ENCODE assay signal across 7 mouse cellular contexts in genomic region chr11:65806321-65806904, GRCm38 (mm10). TPM values are rescaled to one million over a fixed set of nuclear protein-coding genes. Genes with fewer than 3 reads are reported as not detected.
DNase-seq lines count a peak whose midpoint lies in the region; ATAC-seq and TF ChIP-seq lines count a peak whose summit lies in the region.

No protein-coding gene starts in this region.

- no peak for TF ChIP-seq EP300 in stomach, postnatal 0 days (optimal IDR thresholded peaks at IDR 0.05)

- no peaks in the 10 kb centered on the region for H3K27me3 ChIP-seq in C2C12 (ENCODE audit: control insufficient read depth, insufficient read depth, insufficient read length)
- H3K27me3 ChIP-seq in E14TG2a.4 (ENCODE audit: insufficient read depth, low read length) = no peaks in the 10 kb centered on the region
- no peaks in the 10 kb centered on the region for H3K27me3 ChIP-seq in heart, embryonic 12.5 days (replicated peaks)
- H3K27me3 ChIP-seq in stomach, postnatal 0 days (ENCODE audit: control insufficient read depth, insufficient read depth, low read length) = no peaks in the 10 kb centered on the region

- H3K4me2 ChIP-seq in heart, embryonic 12.5 days = peak overlapping the region; percentile 90
- H3K4me2 ChIP-seq in stomach, postnatal 0 days (replicated peaks; ENCODE audit: low read depth) = peak overlapping the region; percentile 80

- 1% methylated on average over 20 of the region's 20 CpGs for WGBS in heart, embryonic 12.5 days
- WGBS in stomach, postnatal 0 days = under 1% methylated on average over 20 of the region's 20 CpGs

- H3K4me3 ChIP-seq in C2C12 (ENCODE audit: insufficient read depth, poor library complexity, severe bottlenecking) = peak overlapping the region; percentile 63
- peak overlapping the region; percentile 93 for H3K4me3 ChIP-seq in E14TG2a.4 (replicated peaks; ENCODE audit: low read length)
- peak overlapping the region; percentile 76 for H3K4me3 ChIP-seq in heart, embryonic 12.5 days
- H3K4me3 ChIP-seq in stomach, postnatal 0 days (ENCODE audit: low read depth, low read length) = peak overlapping the region; percentile 83

- peak; percentile 14 for ATAC-seq in heart, embryonic 12.5 days (ENCODE audit: insufficient number of reproducible peaks, low FRiP score)
- peak; percentile 72 for ATAC-seq in megakaryocyte progenitor cell, adult 5-6 weeks (replicated peaks; ENCODE audit: poor library complexity)
- ATAC-seq in stomach, postnatal 0 days (ENCODE audit: low FRiP score, low TSS enrichment) = peak; percentile 76

- peak overlapping the region; percentile 75 for H3K9ac ChIP-seq in heart, embryonic 12.5 days
- H3K9ac ChIP-seq in stomach, postnatal 0 days (ENCODE audit: low read length) = peak overlapping the region; percentile 86

- no peak for TF ChIP-seq CTCF in C2C12 (IDR thresholded peaks at IDR 0.05; ENCODE audit: control insufficient read depth, insufficient read depth, insufficient read length)
- no peak for TF ChIP-seq CTCF in E14TG2a.4 (conservative IDR thresholded peaks at IDR 0.05; ENCODE audit: low read length)
- TF ChIP-seq CTCF in stomach, postnatal 0 days (IDR thresholded peaks at IDR 0.05; ENCODE audit: low read depth) = no peak

- no peaks in the 10 kb centered on the region for H3K9me3 ChIP-seq in E14TG2a.4 (ENCODE audit: low read length)
- H3K9me3 ChIP-seq in heart, embryonic 12.5 days (replicated peaks) = no peaks in the 10 kb centered on the region
- no peaks in the 10 kb centered on the region for H3K9me3 ChIP-seq in stomach, postnatal 0 days (ENCODE audit: control insufficient read depth, low read length)

- peaks cover 15% of the 10 kb centered on the region; the same call in 1 of the 2 replicates for H3K4me1 ChIP-seq in E14TG2a.4 (replicated peaks; ENCODE audit: low read depth, low read length)
- H3K4me1 ChIP-seq in heart, embryonic 12.5 days (replicated peaks) = peaks cover 9% of the 10 kb centered on the region
- no peaks in the 10 kb centered on the region for H3K4me1 ChIP-seq in stomach, postnatal 0 days (replicated peaks; ENCODE audit: control insufficient read depth, insufficient read depth)

- peak overlapping the region; percentile 65 for H3K27ac ChIP-seq in heart, embryonic 12.5 days (ENCODE audit: poor library complexity, severe bottlenecking)
- peak overlapping the region; percentile 92 for H3K27ac ChIP-seq in stomach, postnatal 0 days (replicated peaks)

- peak; percentile 34 for DNase-seq in embryo, embryonic 11 days
- DNase-seq in left cerebral cortex, postnatal 14 days (ENCODE audit: low spot score in 2 of 2) = peak; percentile 28 to 41
- DNase-seq in stomach, postnatal 0 days (ENCODE audit: low spot score) = peak; percentile 66

- H3K79me2 ChIP-seq in C2C12 (ENCODE audit: control insufficient read depth, insufficient read depth) = peaks cover 41% of the 10 kb centered on the region

- intact Hi-C loops in left cerebral cortex, postnatal 14 days (cut with DNase I) = no loop called here

- H3K79me3 ChIP-seq in C2C12 (ENCODE audit: low read depth) = peaks cover 18% of the 10 kb centered on the region

- no peaks in the 10 kb centered on the region for H3K36me3 ChIP-seq in C2C12 (ENCODE audit: control insufficient read depth, insufficient read depth)
- no peaks in the 10 kb centered on the region for H3K36me3 ChIP-seq in E14TG2a.4 (ENCODE audit: insufficient read depth, low read length)
- no peaks in the 10 kb centered on the region for H3K36me3 ChIP-seq in heart, embryonic 12.5 days
- H3K36me3 ChIP-seq in stomach, postnatal 0 days (ENCODE audit: control insufficient read depth, insufficient read depth, low read length) = no peaks in the 10 kb centered on the region

- peak overlapping the region; percentile 34 for H3ac ChIP-seq in C2C12 (ENCODE audit: control insufficient read depth, insufficient read length, low read depth)

TF ChIP-seq in C2C12, 6 proteins besides CTCF, POLR2A, EP300 and RAD21:
- TF ChIP-seq FOSL1 (IDR thresholded peaks at IDR 0.05; ENCODE audit: insufficient read depth, low read length, poor library complexity, severe bottlenecking) = no peak
- TF ChIP-seq CEBPB (IDR thresholded peaks at IDR 0.05; ENCODE audit: low read depth) = peak; percentile 54

RNA-seq across cellular contexts. Expression of gene Zkscan6, which starts 0.6 kb away (rescaled TPM):
- polyA plus RNA-seq in C2C12 (2012; fragmentation: generic; extraction: Trizol) = 5.6 TPM
- polyA plus RNA-seq in heart, embryonic 12.5 days (2016; fragmentation: Nextera tagmentation; extraction: Ambion mirVana) = 10.6 and 12.3 TPM in 2 replicates
- 10 to 100 TPM in 1 of 2 experiments, 1 to 10 TPM in 1; 9.8 to 11.7 TPM for total RNA-seq in left cerebral cortex, postnatal 14 days (2021)
- total RNA-seq in megakaryocyte progenitor cell, adult 5-6 weeks (2015) = 5.8 and 9.9 TPM in 2 replicates
- total RNA-seq in megakaryocyte progenitor cell, adult 5-6 weeks (2017) = 17.5 and 24.8 TPM in 2 replicates
- polyA plus RNA-seq in stomach, postnatal 0 days (2015; fragmentation: Nextera tagmentation; extraction: Ambion mirVana) = 11.0 TPM in 2 replicates

RNA-seq across cellular contexts. Expression of gene Map2k4, which starts 18.3 kb away (rescaled TPM):
- polyA plus RNA-seq in C2C12 (2012; fragmentation: generic; extraction: Trizol) = 20.3 TPM
- polyA plus RNA-seq in heart, embryonic 12.5 days (2016; fragmentation: Nextera tagmentation; extraction: Ambion mirVana) = 73.4 and 74.0 TPM in 2 replicates
- 100 to 1,000 TPM; 201 to 202 TPM for total RNA-seq in left cerebral cortex, postnatal 14 days (2021)
- total RNA-seq in megakaryocyte progenitor cell, adult 5-6 weeks (2015) = 56.8 and 61.7 TPM in 2 replicates
- 27.2 and 37.2 TPM in 2 replicates for total RNA-seq in megakaryocyte progenitor cell, adult 5-6 weeks (2017)
- polyA plus RNA-seq in stomach, postnatal 0 days (2015; fragmentation: Nextera tagmentation; extraction: Ambion mirVana) = 44.9 and 47.1 TPM in 2 replicates

Comparison
In these comparisons a context has a peak if more than half of its experiments do, and no peak if none do; other contexts are left out.
1. Peak in every context shown above with its lines: DNase-seq, ATAC-seq, H3K4me3 ChIP-seq and H3K27ac ChIP-seq.
2. ATAC-seq: peak in every context shown above with its lines; median percentile 76 in stomach, postnatal 0 days; 72 in megakaryocyte progenitor cell, adult 5-6 weeks; 14 in heart, embryonic 12.5 days.